Mouse (Mus musculus) MEL (cell line): ENCODE measurements around the gene Zfp384.

Experiments used
- CHD2 ChIP-seq: IDR thresholded peaks from 2 replicates; pipeline ENCODE4 v1.6.1; 2011; ENCODE audit warnings: low read length, improper control_type of control experiment
- CTCF ChIP-seq, 3 experiments: IDR thresholded peaks in 2 of 3; conservative IDR thresholded peaks in 1 of 3; 2 replicates each; pipeline ENCODE4 v1.5.1; 2011 to 2012; ENCODE audit warnings: low read length in 3 of 3, low read depth in 2 of 3, mild to moderate bottlenecking in 2 of 3, improper control_type of control experiment in 1 of 3, inconsistent platforms in 1 of 3, mixed read lengths in 1 of 3, moderate library complexity in 1 of 3; ENCODE audit not compliant: control insufficient read depth in 1 of 3, insufficient read depth in 1 of 3, poor library complexity in 1 of 3, severe bottlenecking in 1 of 3
- EP300 ChIP-seq, 2 experiments: IDR thresholded peaks; 2 replicates each; pipeline ENCODE4 v1.6.1; 2011; ENCODE audit warnings: improper control_type of control experiment in 2 of 2, low read length in 2 of 2, low read depth in 1 of 2, mild to moderate bottlenecking in 1 of 2
- GATA1 ChIP-seq: IDR thresholded peaks from 2 replicates; pipeline ENCODE4 v1.6.1; 2011; ENCODE audit warnings: low read depth, low read length, improper control_type of control experiment
- MAZ ChIP-seq: IDR thresholded peaks from 2 replicates; pipeline ENCODE4 v1.6.1; 2012; ENCODE audit warnings: low read depth, mild to moderate bottlenecking, inconsistent platforms, low read length, improper control_type of control experiment
- POLR2A ChIP-seq, 2 experiments: IDR thresholded peaks; 2 replicates each; pipeline ENCODE4 v1.6.1; 2011 to 2012; ENCODE audit warnings: low read length in 2 of 2, mild to moderate bottlenecking in 2 of 2, control low read depth in 1 of 2, improper control_type of control experiment in 1 of 2, low read depth in 1 of 2, moderate library complexity in 1 of 2; ENCODE audit not compliant: control insufficient read depth in 1 of 2, insufficient read depth in 1 of 2, poor library complexity in 1 of 2
- POLR2AphosphoS5 ChIP-seq: IDR thresholded peaks from 2 replicates; pipeline ENCODE4 v1.6.1; 2012; ENCODE audit warnings: low read depth, borderline replicate concordance, mild to moderate bottlenecking, inconsistent platforms, low read length, moderate library complexity, mixed read lengths
- SIN3A ChIP-seq: IDR thresholded peaks from 2 replicates; pipeline ENCODE4 v1.6.1; 2012; ENCODE audit warnings: low read length, improper control_type of control experiment, inconsistent platforms
- TAL1 ChIP-seq: IDR thresholded peaks from 2 replicates; pipeline ENCODE4 v1.6.1; 2012; ENCODE audit warnings: mild to moderate bottlenecking, inconsistent platforms, low read length, moderate library complexity, mixed read lengths
- TCF12 ChIP-seq: IDR thresholded peaks from 2 replicates; pipeline ENCODE4 v1.6.1; 2014; ENCODE audit warnings: low read depth, mild to moderate bottlenecking, inconsistent platforms, low read length, improper control_type of control experiment, moderate library complexity
- ZC3H11A ChIP-seq: IDR thresholded peaks from 2 replicates; pipeline ENCODE4 v1.6.1; 2012; ENCODE audit warnings: low read depth, mild to moderate bottlenecking, inconsistent platforms, low read length, improper control_type of control experiment
- ZNF384 ChIP-seq: IDR thresholded peaks from 2 replicates; pipeline ENCODE4 v1.6.1; 2012; ENCODE audit warnings: low read depth, mild to moderate bottlenecking, inconsistent platforms, low read length, improper control_type of control experiment

- TF ChIP-seq CTCF (IDR thresholded peaks at IDR 0.05 in 2 of 3, conservative IDR thresholded peaks at IDR 0.05 in 1 of 3; ENCODE audit: control insufficient read depth in 1 of 3, insufficient read depth in 1 of 3, low read depth in 2 of 3, low read length in 3 of 3, poor library complexity in 1 of 3, severe bottlenecking in 1 of 3), result no peak
- no peak for TF ChIP-seq GATA1
- TF ChIP-seq TCF12, result no peak
- TF ChIP-seq ZNF384, result no peak
- no peak for TF ChIP-seq POLR2AphosphoS5
- no peak for TF ChIP-seq EP300 (IDR thresholded peaks at IDR 0.05; ENCODE audit: low read depth in 1 of 2, low read length in 2 of 2)
- TF ChIP-seq MAZ, result no peak
- TF ChIP-seq CHD2, result no peak
- TF ChIP-seq SIN3A, result no peak
- TF ChIP-seq POLR2A (IDR thresholded peaks at IDR 0.05; ENCODE audit: control insufficient read depth in 1 of 2, insufficient read depth in 1 of 2, low read depth in 1 of 2, low read length in 2 of 2, poor library complexity in 1 of 2), result no peak
- no peak for TF ChIP-seq ZC3H11A
- TF ChIP-seq TAL1, result no peak
Measured at GRCm38 (mm10) chr6:124995831-124996403, 13.0 kb upstream of the Zfp384 start.
